Mouse (Mus musculus) erythroblast, embryonic 14.5 days (primary cell): ENCODE results near the gene Sgms1. TPM values are rescaled to one million over a fixed set of nuclear protein-coding genes. Genes with fewer than 3 reads are reported as not detected.

Source experiments
- H3K27me3 ChIP-seq: 2 replicates; pipeline ENCODE4 v1.6.1; 2012; ENCODE audit warnings: inconsistent platforms; ENCODE audit not compliant: control insufficient read depth
- H3K36me3 ChIP-seq: 2 replicates; pipeline ENCODE4 v1.6.1; 2012; ENCODE audit warnings: mild to moderate bottlenecking, inconsistent platforms; ENCODE audit not compliant: control insufficient read depth
- H3K4me1 ChIP-seq: 2 replicates; pipeline ENCODE4 v1.6.1; 2012; ENCODE audit warnings: inconsistent platforms; ENCODE audit not compliant: control insufficient read depth
- H3K4me3 ChIP-seq: replicated peaks from 2 replicates; pipeline ENCODE3; 2012; ENCODE audit warnings: moderate library complexity, mild to moderate bottlenecking, inconsistent platforms
- H3K9me3 ChIP-seq: 2 replicates; pipeline ENCODE4 v1.6.1; 2012; ENCODE audit warnings: low read length, inconsistent platforms, mixed read lengths; ENCODE audit not compliant: control insufficient read depth
- GATA1 ChIP-seq: IDR thresholded peaks from 2 replicates; pipeline ENCODE4 v1.6.1; 2012; ENCODE audit warnings: low read length, inconsistent platforms, mixed read lengths
- TAL1 ChIP-seq: IDR thresholded peaks from 3 replicates; pipeline ENCODE4 v1.6.1; 2012; ENCODE audit warnings: low read length, inconsistent platforms, mixed read lengths
- polyA plus RNA-seq: library from polyadenylated mRNA; stranded (reverse); fragments of >175 nt; gene quantifications from 2 replicates; pipeline ENCODE4 v1.2.3, GENCODE M21; 2012

Gene Sgms1
- polyA plus RNA-seq, 1 experiment, result 0.28 TPM

- TF ChIP-seq TAL1 (no peak; the same call in 2 of the 3 replicates), GATA1 (no peak)
- H3K9me3 ChIP-seq, result no peaks in the 10 kb centered on the region
- peaks cover 61% of the 10 kb centered on the region for H3K4me1 ChIP-seq
- H3K4me3 ChIP-seq, result no peak overlapping the region
- no peaks in the 10 kb centered on the region for H3K36me3 ChIP-seq
- no peaks in the 10 kb centered on the region for H3K27me3 ChIP-seq
Measured at GRCm38 (mm10) chr19:32262805-32263572, 126.5 kb downstream of the Sgms1 start.

- H3K4me3 ChIP-seq, result no peak overlapping the region
- TF ChIP-seq GATA1 (no peak), TAL1 (no peak)
- no peaks in the 10 kb centered on the region for H3K36me3 ChIP-seq
- no peaks in the 10 kb centered on the region for H3K27me3 ChIP-seq
- H3K4me1 ChIP-seq, result peaks cover 68% of the 10 kb centered on the region
- no peaks in the 10 kb centered on the region for H3K9me3 ChIP-seq
Measured at GRCm38 (mm10) chr19:32260869-32261688, 128.4 kb downstream of the Sgms1 start.

GRCm38 (mm10) chr19:32259830-32260229, 129.7 kb downstream of the Sgms1 start:
- no peaks in the 10 kb centered on the region for H3K27me3 ChIP-seq
- no peaks in the 10 kb centered on the region for H3K9me3 ChIP-seq
- no peak overlapping the region for H3K4me3 ChIP-seq
- TF ChIP-seq GATA1 (no peak), TAL1 (no peak)
- peaks cover 74% of the 10 kb centered on the region for H3K4me1 ChIP-seq
- no peaks in the 10 kb centered on the region for H3K36me3 ChIP-seq

- TF ChIP-seq TAL1 (no peak), GATA1 (no peak)
- Histone ChIP-seq H3K9me3 (no peaks in the 10 kb centered on the region), H3K27me3 (no peaks in the 10 kb centered on the region), H3K4me1 (peaks cover 74% of the 10 kb centered on the region), H3K36me3 (no peaks in the 10 kb centered on the region), H3K4me3 (no peak overlapping the region)
Measured at GRCm38 (mm10) chr19:32259048-32259447, 130.5 kb downstream of the Sgms1 start.

GRCm38 (mm10) chr19:32258146-32258545, 131.4 kb downstream of the Sgms1 start:
- Histone ChIP-seq H3K9me3 (no peaks in the 10 kb centered on the region), H3K27me3 (no peaks in the 10 kb centered on the region), H3K4me1 (peaks cover 74% of the 10 kb centered on the region), H3K36me3 (no peaks in the 10 kb centered on the region), H3K4me3 (no peak overlapping the region)
- TF ChIP-seq GATA1, result no peak
- no peak for TF ChIP-seq TAL1

GRCm38 (mm10) chr19:32257616-32258015, 131.9 kb downstream of the Sgms1 start:
- Histone ChIP-seq H3K27me3 (no peaks in the 10 kb centered on the region), H3K36me3 (no peaks in the 10 kb centered on the region), H3K4me1 (peaks cover 76% of the 10 kb centered on the region), H3K9me3 (no peaks in the 10 kb centered on the region), H3K4me3 (no peak overlapping the region)
- TF ChIP-seq GATA1, result no peak
- TF ChIP-seq TAL1, result no peak

- Histone ChIP-seq H3K27me3 (no peaks in the 10 kb centered on the region), H3K4me1 (peaks cover 74% of the 10 kb centered on the region), H3K4me3 (no peak overlapping the region), H3K9me3 (no peaks in the 10 kb centered on the region), H3K36me3 (no peaks in the 10 kb centered on the region)
- no peak for TF ChIP-seq GATA1
- no peak for TF ChIP-seq TAL1
Measured at GRCm38 (mm10) chr19:32256706-32257415, 132.7 kb downstream of the Sgms1 start.

- Histone ChIP-seq H3K27me3 (no peaks in the 10 kb centered on the region), H3K9me3 (no peaks in the 10 kb centered on the region), H3K4me3 (no peak overlapping the region), H3K36me3 (no peaks in the 10 kb centered on the region), H3K4me1 (peaks cover 68% of the 10 kb centered on the region)
- TF ChIP-seq GATA1 (no peak), TAL1 (no peak)
Measured at GRCm38 (mm10) chr19:32255429-32256185, 133.9 kb downstream of the Sgms1 start.
